ENCODE assay signal across 8 mouse cellular contexts in the genomic region with DNA sequence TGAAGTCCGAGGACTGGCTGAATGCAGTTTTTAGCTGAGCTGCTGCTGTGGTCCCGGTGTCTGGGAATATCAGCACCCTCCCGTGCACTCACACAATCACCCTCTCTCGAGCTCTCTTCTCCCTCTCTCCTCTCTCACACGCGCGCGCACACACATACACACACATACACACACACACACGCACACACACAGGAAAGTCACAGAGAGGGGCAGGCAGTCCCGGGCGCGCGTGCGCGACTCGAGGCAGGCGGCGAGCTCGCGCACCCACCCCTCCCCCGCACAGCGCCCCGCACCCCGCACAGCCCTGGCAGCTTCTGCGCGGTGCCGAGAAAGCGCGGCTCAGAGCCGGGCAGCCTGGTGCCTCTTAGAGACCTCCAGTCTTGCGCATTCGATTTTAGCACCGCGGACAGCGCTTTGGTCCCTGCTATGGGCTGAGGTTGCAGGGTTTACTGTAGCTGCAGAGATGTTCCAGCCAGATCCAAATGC. TPM values are rescaled to one million over a fixed set of nuclear protein-coding genes. Genes with fewer than 3 reads are reported as not detected.
DNase-seq lines count a peak whose midpoint lies in the region; ATAC-seq lines count a peak whose summit lies in the region.
"Had no signal": no experiment of that assay in that cellular context is flagged by ENCODE, and none has a peak within 500 bp of the region (broad histone marks: within the 10 kb centered on the region; RNA-seq: fewer than 3 reads in every experiment).

Gene Gria2, minus strand, starts transcription at position 240 of the 486 bp plus-strand sequence.

- peak; percentile 43 to 50 for DNase-seq in adrenal gland, adult 18-20 months (ENCODE audit: low spot score in 2 of 2)
- peak; percentile 93 to 95 for DNase-seq in cerebellum, postnatal 25 days
- DNase-seq in frontal cortex, postnatal 36 days (ENCODE audit: low spot score in 2 of 2) = peak; percentile 88 to 93
- peak; percentile 90 for DNase-seq in intestine, embryonic 14.5 days (ENCODE audit: low spot score)
- DNase-seq in left cerebral cortex, adult 9 months (ENCODE audit: low spot score in 2 of 2) = peak; percentile 81 to 91

- peak within 1 kb of the TSS; percentile 39 for H3K4me3 ChIP-seq in intestine, embryonic 14.5 days (ENCODE audit: low read depth, low read length)
- peak within 1 kb of the TSS; percentile 77 for H3K4me3 ChIP-seq in midbrain, embryonic 13.5 days (replicated peaks)
- peak within 1 kb of the TSS; percentile 35 for H3K4me3 ChIP-seq in stomach, embryonic 14.5 days (ENCODE audit: low read depth, low read length)

- H3K36me3 ChIP-seq in intestine, embryonic 14.5 days (ENCODE audit: control insufficient read depth, insufficient read depth, low read length) = no peaks in the 10 kb centered on the region
- no peaks in the 10 kb centered on the region for H3K36me3 ChIP-seq in midbrain, embryonic 13.5 days
- H3K36me3 ChIP-seq in stomach, embryonic 14.5 days (ENCODE audit: control insufficient read depth, insufficient read depth, low read length) = no peaks in the 10 kb centered on the region

- peaks cover 27% of the 10 kb centered on the region for H3K27me3 ChIP-seq in intestine, embryonic 14.5 days (replicated peaks; ENCODE audit: control insufficient read depth, insufficient read depth, low read length)
- H3K27me3 ChIP-seq in midbrain, embryonic 13.5 days = no peaks in the 10 kb centered on the region
- 0 out of 2 replicates have a peak, but pooled peaks cover 4% of the 10 kb centered on the region for H3K27me3 ChIP-seq in stomach, embryonic 14.5 days (ENCODE audit: control insufficient read depth, insufficient read depth, low read length)

- ATAC-seq in intestine, embryonic 14.5 days (replicated peaks; ENCODE audit: low FRiP score, low TSS enrichment, low read depth) = peak; percentile 77
- peak; percentile 95 for ATAC-seq in midbrain, embryonic 13.5 days
- ATAC-seq in stomach, embryonic 14.5 days (ENCODE audit: insufficient number of reproducible peaks, insufficient read depth, low FRiP score, low read depth) = peak; percentile 91

- 3% methylated on average over 34 of the region's 35 CpGs for WGBS in intestine, embryonic 14.5 days
- WGBS in midbrain, embryonic 13.5 days = under 1% methylated on average over 30 of the region's 35 CpGs
- WGBS in stomach, embryonic 14.5 days = 2% methylated on average over 34 of the region's 35 CpGs

- peak within 1 kb of the TSS; percentile 74 for H3K4me2 ChIP-seq in intestine, embryonic 14.5 days (ENCODE audit: low read length)
- H3K4me2 ChIP-seq in midbrain, embryonic 13.5 days (replicated peaks) = peak within 1 kb of the TSS; percentile 77
- peak within 1 kb of the TSS; percentile 76 for H3K4me2 ChIP-seq in stomach, embryonic 14.5 days (replicated peaks; ENCODE audit: low read depth, low read length)

- no peak within 1 kb of the TSS for H3K9ac ChIP-seq in intestine, embryonic 14.5 days (ENCODE audit: low read length)
- H3K9ac ChIP-seq in midbrain, embryonic 13.5 days (replicated peaks) = peak within 1 kb of the TSS; percentile 85
- H3K9ac ChIP-seq in stomach, embryonic 14.5 days (replicated peaks; ENCODE audit: low read depth, low read length) = no peak within 1 kb of the TSS

- peaks cover 6% of the 10 kb centered on the region; the same call in 1 of the 2 replicates for H3K4me1 ChIP-seq in intestine, embryonic 14.5 days (replicated peaks; ENCODE audit: control insufficient read depth, insufficient read depth, low read length)
- peaks cover 28% of the 10 kb centered on the region for H3K4me1 ChIP-seq in midbrain, embryonic 13.5 days (replicated peaks)
- 0 out of 2 replicates have a peak, but pooled peaks cover 3% of the 10 kb centered on the region for H3K4me1 ChIP-seq in stomach, embryonic 14.5 days (ENCODE audit: control insufficient read depth, insufficient read depth, low read length)

- no peak within 1 kb of the TSS for H3K27ac ChIP-seq in intestine, embryonic 14.5 days (ENCODE audit: low read depth)
- peak within 1 kb of the TSS; percentile 94 for H3K27ac ChIP-seq in midbrain, embryonic 13.5 days
- no peak within 1 kb of the TSS for H3K27ac ChIP-seq in stomach, embryonic 14.5 days (ENCODE audit: low read length)
- H3K27ac ChIP-seq: macrophage had no signal

- no peaks in the 10 kb centered on the region for H3K9me3 ChIP-seq in intestine, embryonic 14.5 days (ENCODE audit: control insufficient read depth, low read length)
- H3K9me3 ChIP-seq in midbrain, embryonic 13.5 days = no peaks in the 10 kb centered on the region
- H3K9me3 ChIP-seq in stomach, embryonic 14.5 days (ENCODE audit: control insufficient read depth, low read depth, low read length) = no peaks in the 10 kb centered on the region

RNA-seq across cellular contexts. Expression of gene Gria2, which starts in this region (rescaled TPM):
- total RNA-seq in adrenal gland, adult 18-20 months (2021) = 10 to 100 TPM in 1 of 2 experiments, 1 to 10 TPM in 1; 9.2 to 12.9 TPM
- polyA plus RNA-seq in intestine, embryonic 14.5 days (2014; fragmentation: Nextera tagmentation; extraction: Ambion mirVana) = 2.3 and 2.9 TPM in 2 replicates
- 120 and 128 TPM in 2 replicates for polyA plus RNA-seq in midbrain, embryonic 13.5 days (2015; fragmentation: Nextera tagmentation; extraction: Ambion mirVana)
- polyA plus RNA-seq in stomach, embryonic 14.5 days (2014; fragmentation: Nextera tagmentation; extraction: Ambion mirVana) = 4.6 and 5.0 TPM in 2 replicates
- polyA plus RNA-seq: macrophage had no signal

Comparison
In these comparisons a context has a peak if more than half of its experiments do, and no peak if none do; other contexts are left out.
1. RNA of gene Gria2 (polyA plus RNA-seq): 120 to 128 TPM in midbrain, embryonic 13.5 days; 4.6 to 5.0 TPM in stomach, embryonic 14.5 days and 2.3 to 2.9 TPM in intestine, embryonic 14.5 days; every median in the first group is over 10 times any median in the second.
2. Peak in every context shown above with its lines, with median percentiles within 50 percentile points of each other: DNase-seq, ATAC-seq, H3K4me2 ChIP-seq and H3K4me3 ChIP-seq.